Mouse (Mus musculus) liver, embryonic 15.5 days (tissue): ENCODE data around the gene B4galt5. TPM values are rescaled to one million over a fixed set of nuclear protein-coding genes. Genes with fewer than 3 reads are reported as not detected.
A peak's percentile ranks its signal among the peaks of the same experiment; 100 is the strongest.

Source experiments
- ATAC-seq: fragments of 200-750 bp; cut with Nextera tagmentation; 2 replicates; pipeline ENCODE4 v1.8.0; 2017; ENCODE audit warnings: moderate number of reproducible peaks, mild to moderate bottlenecking, moderate library complexity; ENCODE audit not compliant: insufficient read depth
- H3K27ac ChIP-seq: fragments of 300-500 bp; sonication (generic); replicated peaks from 2 replicates; pipeline ENCODE4 v1.5.1; 2015; ENCODE audit warnings: mild to moderate bottlenecking, inconsistent platforms
- H3K27me3 ChIP-seq: fragments of 300-500 bp; sonication (generic); 2 replicates; pipeline ENCODE4 v1.6.1; 2015; ENCODE audit warnings: mild to moderate bottlenecking, inconsistent platforms
- H3K36me3 ChIP-seq: fragments of 300-500 bp; sonication (generic); replicated peaks from 2 replicates; pipeline ENCODE4 v1.6.1; 2015; ENCODE audit warnings: moderate library complexity, mild to moderate bottlenecking, inconsistent platforms
- H3K4me1 ChIP-seq: fragments of 300-500 bp; sonication (generic); replicated peaks from 2 replicates; pipeline ENCODE4 v1.6.1; 2015; ENCODE audit warnings: inconsistent platforms
- H3K4me2 ChIP-seq: fragments of 300-500 bp; sonication (generic); 2 replicates; pipeline ENCODE4 v1.6.1; 2015; ENCODE audit warnings: moderate library complexity, mild to moderate bottlenecking, inconsistent platforms
- H3K4me3 ChIP-seq: fragments of 300-500 bp; sonication (generic); replicated peaks from 2 replicates; pipeline ENCODE4 v1.5.1; 2015; ENCODE audit warnings: mild to moderate bottlenecking, inconsistent platforms
- H3K9ac ChIP-seq: fragments of 300-500 bp; sonication (generic); 2 replicates; pipeline ENCODE4 v1.6.1; 2015; ENCODE audit warnings: moderate library complexity, mild to moderate bottlenecking, inconsistent platforms
- H3K9me3 ChIP-seq: fragments of 300-500 bp; sonication (generic); replicated peaks from 2 replicates; pipeline ENCODE4 v1.6.1; 2016; ENCODE audit warnings: inconsistent platforms
- WGBS: fragments of 180-500 bp; shearing (Covaris S2); methylation state at CpG from one replicate; pipeline ENCODE4 v1.1.7; 2015; ENCODE audit warnings: mixed read lengths; ENCODE audit not compliant: insufficient replicate concordance; 5-methylcytosine and 5-hydroxymethylcytosine counted together
- polyA plus RNA-seq: library from polyadenylated mRNA; unstranded; fragments of >200 nt; fragmentation: Nextera tagmentation; extraction: Ambion mirVana; gene quantifications from 2 replicates; pipeline ENCODE4 v1.2.1, GENCODE M21; 2015

B4galt5 gene
- polyA plus RNA-seq, 1 experiment from 2014 or later, result 2.4 TPM

DNA sequence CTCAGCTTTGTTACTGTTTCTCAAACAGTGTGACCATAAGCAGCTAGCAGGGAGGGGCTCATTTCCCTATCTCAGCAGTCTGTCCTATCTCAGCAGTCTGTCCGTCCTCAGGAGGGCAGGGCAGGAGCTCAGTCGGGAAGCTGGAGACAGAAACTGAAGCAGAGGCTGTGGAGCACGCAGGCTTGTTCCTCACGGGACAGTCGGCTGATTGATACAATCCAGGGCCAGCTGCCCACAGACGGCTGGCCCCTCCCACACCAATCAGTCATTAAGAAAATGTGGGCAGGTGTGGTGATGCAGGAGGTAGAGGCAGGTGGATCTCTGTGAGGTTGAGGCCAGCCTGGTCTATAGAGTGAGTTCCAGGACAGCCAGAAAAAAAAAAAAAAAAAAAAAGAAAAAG is 56.1 kb downstream of the B4galt5 start:
- Histone ChIP-seq H3K9ac (no peak overlapping the region), H3K4me1 (peaks cover 36% of the 10 kb centered on the region)

DNA sequence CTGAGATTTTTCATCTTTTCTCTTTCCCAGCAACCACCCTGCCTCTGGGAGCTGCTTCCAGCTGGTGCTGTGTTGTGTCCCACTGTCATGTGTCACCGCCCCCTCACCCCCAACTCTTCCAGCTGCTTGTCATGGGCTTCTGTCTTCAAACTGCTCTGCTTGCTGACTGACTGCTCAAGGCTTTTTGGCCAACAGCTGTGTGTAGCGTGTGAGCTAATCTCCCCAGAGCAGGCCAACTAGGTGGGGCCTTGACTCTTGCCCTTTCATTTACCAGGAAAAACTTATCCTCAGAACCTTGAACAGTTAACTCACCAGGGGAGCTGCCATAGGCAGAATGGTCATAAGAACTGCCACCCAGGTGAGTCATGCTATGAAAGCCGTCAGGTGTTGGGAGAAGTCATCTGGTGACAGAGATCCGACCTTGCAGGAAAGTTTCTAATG is 56.8 kb downstream of the B4galt5 start:
- Histone ChIP-seq H3K27ac (peak overlapping the region; percentile 74), H3K27me3 (no peaks in the 10 kb centered on the region), H3K9ac (no peak overlapping the region), H3K36me3 (no peaks in the 10 kb centered on the region), H3K4me1 (peaks cover 36% of the 10 kb centered on the region), H3K4me3 (no peak overlapping the region), H3K4me2 (peak overlapping the region; percentile 55), H3K9me3 (no peaks in the 10 kb centered on the region)
- ATAC-seq, result peak; percentile 86
- WGBS, result 34% methylated on average over 4 of the region's 4 CpGs

More for the DNA sequence above, 56.1 kb downstream of the B4galt5 start:
- Histone ChIP-seq H3K27ac (peak overlapping the region; percentile 74), H3K4me2 (peak overlapping the region; percentile 55), H3K27me3 (no peaks in the 10 kb centered on the region), H3K9me3 (no peaks in the 10 kb centered on the region), H3K4me3 (peak overlapping the region; percentile 18; the same call in 1 of the 2 replicates), H3K36me3 (no peaks in the 10 kb centered on the region)
- 3% methylated on average over 6 of the region's 6 CpGs for WGBS
- ATAC-seq, result peak; percentile 78

DNA sequence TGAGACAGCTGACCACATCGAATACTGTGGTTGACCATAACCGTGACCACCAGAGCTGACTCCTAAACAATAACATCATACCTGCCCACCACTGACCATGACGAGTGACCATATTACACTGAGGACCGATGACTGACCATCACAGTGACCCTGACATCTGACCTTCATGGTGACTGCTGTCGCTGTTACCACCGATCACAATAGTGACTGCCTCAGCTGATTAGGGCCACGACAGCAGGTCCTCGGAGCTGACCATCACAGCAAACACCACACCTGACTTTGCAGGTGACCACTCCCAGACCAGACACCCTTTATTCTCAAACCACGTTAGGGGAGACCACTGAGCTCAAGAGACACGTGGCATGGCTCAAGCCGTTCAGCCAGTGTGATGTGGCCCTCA is 57.3 kb downstream of the B4galt5 start:
- no peaks in the 10 kb centered on the region for H3K9me3 ChIP-seq
- WGBS, result 78% methylated on average over 11 of the region's 11 CpGs
- H3K4me1 ChIP-seq, result peaks cover 36% of the 10 kb centered on the region
- no peaks in the 10 kb centered on the region for H3K36me3 ChIP-seq
- ATAC-seq, result no peak
- peak overlapping the region; percentile 55; the same call in 1 of the 2 replicates for H3K4me2 ChIP-seq
- no peaks in the 10 kb centered on the region for H3K27me3 ChIP-seq
- H3K4me3 ChIP-seq, result no peak overlapping the region
- no peak overlapping the region for H3K9ac ChIP-seq
- peak overlapping the region; percentile 74; the same call in 1 of the 2 replicates for H3K27ac ChIP-seq

DNA sequence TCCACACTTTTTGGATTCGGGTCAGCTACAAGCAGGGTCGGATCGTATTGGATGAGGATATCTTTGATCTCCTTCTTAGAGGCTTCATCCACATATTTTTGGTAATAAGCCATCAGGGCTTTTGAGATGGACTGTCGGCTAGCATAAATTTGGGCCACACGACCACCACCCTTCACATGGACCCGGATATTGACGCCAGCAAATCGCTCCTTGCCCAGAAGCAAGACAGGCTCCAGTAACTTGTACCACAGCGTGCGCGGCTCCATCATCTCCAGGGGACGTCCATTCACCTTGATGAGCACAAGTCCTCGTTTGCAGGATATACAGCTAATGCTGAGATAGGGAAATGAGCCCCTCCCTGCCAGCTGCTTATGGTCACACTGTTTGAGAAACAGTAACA is 67.5 kb downstream of the B4galt5 start:
- no peak for ATAC-seq
- Histone ChIP-seq H3K9ac (no peak overlapping the region), H3K4me1 (no peaks in the 10 kb centered on the region; the same call in 1 of the 2 replicates), H3K4me2 (no peak overlapping the region), H3K4me3 (no peak overlapping the region), H3K27ac (no peak overlapping the region), H3K27me3 (peaks cover 8% of the 10 kb centered on the region; the same call in 1 of the 2 replicates), H3K9me3 (no peaks in the 10 kb centered on the region), H3K36me3 (no peaks in the 10 kb centered on the region)
- 80% methylated on average over 13 of the region's 13 CpGs for WGBS

DNA sequence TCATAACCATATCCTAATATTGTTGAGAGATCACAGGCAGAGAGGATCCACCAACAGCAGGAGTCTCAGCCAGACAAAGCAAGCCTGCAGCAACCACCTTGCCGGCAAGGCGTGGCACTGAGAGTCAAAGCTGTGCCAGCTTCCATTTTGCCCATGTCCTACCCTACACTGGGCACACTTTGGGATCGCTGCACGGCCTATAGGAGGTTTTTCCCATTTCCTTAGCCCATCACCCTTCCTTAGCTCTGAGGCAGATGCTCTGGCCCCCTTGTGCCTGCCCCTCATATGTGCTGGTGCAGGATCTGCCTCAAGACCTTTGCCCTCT is 68.0 kb downstream of the B4galt5 start:
- Histone ChIP-seq H3K4me3 (no peak overlapping the region), H3K4me1 (no peaks in the 10 kb centered on the region; the same call in 1 of the 2 replicates), H3K9ac (no peak overlapping the region), H3K27ac (no peak overlapping the region), H3K36me3 (no peaks in the 10 kb centered on the region), H3K4me2 (no peak overlapping the region), H3K27me3 (peaks cover 8% of the 10 kb centered on the region; the same call in 1 of the 2 replicates), H3K9me3 (no peaks in the 10 kb centered on the region)
- ATAC-seq, result no peak
- WGBS, result 71% methylated on average over 4 of the region's 4 CpGs

DNA sequence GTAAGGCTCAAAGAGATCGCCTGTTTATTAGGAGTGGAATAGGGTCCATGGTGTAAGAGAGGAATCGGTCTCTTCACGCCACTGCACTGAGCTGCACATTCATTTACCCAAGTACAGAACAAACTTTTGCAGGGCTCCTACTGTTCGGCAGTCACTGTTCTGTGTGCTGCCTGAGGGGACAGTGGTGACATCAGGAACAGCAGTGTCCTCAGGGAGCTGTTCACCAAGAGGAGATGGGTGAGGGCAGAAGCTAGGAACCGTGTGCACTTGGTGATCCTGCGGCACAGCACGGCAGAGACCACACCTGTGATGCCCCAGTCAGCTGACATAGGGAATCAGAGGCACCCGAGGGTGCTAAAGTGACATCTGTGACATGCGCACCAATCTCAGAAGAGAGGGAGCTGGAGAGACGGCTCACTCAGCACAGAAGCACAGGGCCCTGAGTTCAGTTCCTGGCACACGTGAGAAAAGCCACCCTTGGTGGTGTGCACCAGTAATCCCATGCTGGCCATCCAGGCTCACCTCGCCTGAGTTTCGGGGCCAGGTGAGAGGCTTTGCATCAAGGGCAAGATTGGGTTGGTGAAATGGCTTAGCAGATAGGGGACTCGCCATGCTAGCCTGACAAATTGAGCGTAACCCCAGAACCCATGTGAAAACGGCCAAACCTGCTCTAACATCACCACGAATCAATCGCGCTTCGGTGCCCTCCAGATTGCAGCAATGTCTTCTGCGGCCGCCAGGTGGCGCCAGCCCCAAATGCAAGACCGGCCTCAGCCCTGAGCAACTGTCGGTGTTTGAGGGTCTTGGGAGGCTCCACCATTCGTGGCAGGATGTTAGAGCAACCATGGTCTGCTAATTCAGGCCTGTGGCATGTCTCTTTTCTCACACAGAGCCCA is 68.6 kb downstream of the B4galt5 start:
- no peak overlapping the region for H3K27ac ChIP-seq
- no peaks in the 10 kb centered on the region for H3K36me3 ChIP-seq
- H3K9ac ChIP-seq, result no peak overlapping the region
- no peak overlapping the region for H3K4me3 ChIP-seq
- no peaks in the 10 kb centered on the region; the same call in 1 of the 2 replicates for H3K4me1 ChIP-seq
- H3K27me3 ChIP-seq, result peaks cover 8% of the 10 kb centered on the region; the same call in 1 of the 2 replicates
- 38% methylated on average over 26 of the region's 26 CpGs for WGBS
- H3K4me2 ChIP-seq, result no peak overlapping the region
- ATAC-seq, result no peak
- no peaks in the 10 kb centered on the region for H3K9me3 ChIP-seq

DNA sequence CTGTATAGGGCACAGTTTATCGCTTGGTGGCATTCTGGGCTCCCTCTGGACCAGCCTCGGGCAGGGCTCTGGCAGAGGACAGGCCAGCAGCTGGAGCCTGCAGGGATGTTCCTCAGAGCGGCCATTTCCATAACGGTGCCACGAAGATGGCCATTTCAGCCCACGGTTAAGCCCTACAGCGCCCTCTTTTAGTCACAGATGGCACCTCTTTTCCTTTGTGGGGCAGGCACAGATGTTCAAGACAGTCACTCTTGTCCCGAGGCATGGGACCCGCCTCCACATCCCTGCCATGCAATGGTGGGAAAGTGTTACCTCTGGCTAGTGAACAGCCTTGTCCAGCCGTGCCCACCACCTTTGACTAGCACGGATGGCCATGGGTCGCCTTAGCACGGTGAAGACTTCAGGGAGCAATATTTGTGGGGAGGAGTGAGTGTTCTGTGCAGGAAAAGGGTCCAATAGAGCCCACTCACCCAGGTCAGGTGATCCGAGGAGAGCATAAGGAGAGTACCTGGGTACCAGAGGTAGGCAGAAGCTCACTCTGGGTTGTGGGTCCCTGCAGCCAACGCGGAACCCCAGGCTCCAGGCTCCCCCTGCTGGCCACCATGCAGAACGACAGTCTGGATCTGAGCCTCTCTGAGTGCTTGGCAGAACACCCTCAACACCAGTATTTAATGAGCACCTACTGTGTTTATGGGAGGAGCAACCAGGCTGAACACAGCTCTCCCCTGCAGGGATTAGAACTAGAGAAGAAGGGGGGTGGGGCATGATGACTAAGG is 70.0 kb downstream of the B4galt5 start:
- Histone ChIP-seq H3K4me1 (no peaks in the 10 kb centered on the region; the same call in 1 of the 2 replicates), H3K36me3 (no peaks in the 10 kb centered on the region), H3K27ac (no peak overlapping the region), H3K9me3 (no peaks in the 10 kb centered on the region), H3K9ac (no peak overlapping the region), H3K4me3 (no peak overlapping the region), H3K4me2 (no peak overlapping the region), H3K27me3 (peaks cover 8% of the 10 kb centered on the region; the same call in 1 of the 2 replicates)
- 0 out of 2 replicates have a peak, but pooled peaks have one; percentile 34 for ATAC-seq
- WGBS, result 48% methylated on average over 17 of the region's 17 CpGs

DNA sequence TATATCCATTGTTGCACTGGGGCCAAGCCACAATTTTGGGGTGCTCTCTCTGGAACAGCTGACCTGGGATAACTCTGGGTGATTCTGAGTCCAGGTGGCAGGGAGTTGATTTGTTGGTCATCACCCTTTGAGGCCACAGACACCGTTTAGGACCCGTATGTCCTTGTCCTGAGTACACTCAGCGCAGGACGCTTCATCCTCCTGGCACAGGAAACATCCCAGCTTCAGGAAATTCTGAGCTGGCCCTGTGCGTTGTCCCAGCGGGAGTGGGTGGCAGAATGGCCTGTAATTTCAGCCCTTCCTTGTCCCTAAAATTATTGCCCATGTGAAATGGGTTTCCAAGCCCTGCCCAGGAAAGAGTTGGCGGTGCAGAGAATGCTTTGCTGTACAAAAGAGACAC is 71.0 kb downstream of the B4galt5 start:
- ATAC-seq, result no peak
- no peaks in the 10 kb centered on the region for H3K9me3 ChIP-seq
- WGBS, result 59% methylated on average over 7 of the region's 7 CpGs
- no peak overlapping the region for H3K4me3 ChIP-seq
- H3K4me1 ChIP-seq, result no peaks in the 10 kb centered on the region; the same call in 1 of the 2 replicates
- no peak overlapping the region for H3K27ac ChIP-seq
- H3K36me3 ChIP-seq, result no peaks in the 10 kb centered on the region
- no peak overlapping the region for H3K4me2 ChIP-seq
- no peak overlapping the region for H3K9ac ChIP-seq
- peaks cover 8% of the 10 kb centered on the region; the same call in 1 of the 2 replicates for H3K27me3 ChIP-seq

DNA sequence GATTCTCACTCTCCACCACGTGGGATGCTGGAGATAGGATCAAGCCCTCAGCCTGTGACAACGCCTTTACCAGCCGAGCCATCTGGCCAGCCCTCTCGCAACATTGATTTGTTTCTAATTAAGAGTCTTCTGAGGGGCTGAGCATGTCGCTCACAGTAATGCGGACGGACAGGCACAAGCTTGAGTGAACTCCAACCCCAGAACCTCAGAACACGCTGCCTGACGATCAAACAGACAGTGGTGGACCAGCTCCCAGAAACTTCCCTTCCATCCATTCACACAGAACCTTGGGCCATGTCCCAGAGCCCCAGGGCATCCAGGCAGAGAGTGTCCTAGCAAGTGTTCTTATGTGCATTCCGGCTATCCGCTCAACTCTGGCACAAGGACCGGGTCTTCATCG is 72.0 kb downstream of the B4galt5 start:
- Histone ChIP-seq H3K9me3 (no peaks in the 10 kb centered on the region), H3K4me1 (no peaks in the 10 kb centered on the region; the same call in 1 of the 2 replicates), H3K27ac (no peak overlapping the region), H3K36me3 (no peaks in the 10 kb centered on the region), H3K4me3 (no peak overlapping the region), H3K9ac (no peak overlapping the region), H3K27me3 (peaks cover 8% of the 10 kb centered on the region; the same call in 1 of the 2 replicates), H3K4me2 (no peak overlapping the region)
- ATAC-seq, result no peak
- 67% methylated on average over 13 of the region's 13 CpGs for WGBS

DNA sequence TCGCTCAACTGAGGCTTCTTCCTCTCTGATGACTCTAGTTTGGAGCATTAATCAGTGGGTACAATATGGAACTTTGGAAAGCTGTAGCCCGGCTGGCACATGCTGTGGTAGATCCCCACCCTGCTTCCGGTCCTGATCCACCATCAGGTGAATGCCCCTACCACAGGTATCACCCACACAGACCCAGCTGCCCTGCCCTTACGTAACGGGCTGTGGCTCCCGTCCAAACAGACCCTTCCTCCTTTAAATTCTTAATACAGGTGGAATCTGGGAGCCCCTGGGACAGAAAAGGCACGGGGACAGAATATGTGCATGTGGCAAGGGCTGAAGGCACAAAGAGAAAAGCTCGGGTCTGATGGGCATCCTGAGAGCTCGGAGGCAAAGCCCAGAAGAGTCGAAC is 73.1 kb downstream of the B4galt5 start:
- 62% methylated on average over 10 of the region's 10 CpGs for WGBS
- no peak overlapping the region for H3K9ac ChIP-seq
- ATAC-seq, result no peak
- H3K4me1 ChIP-seq, result no peaks in the 10 kb centered on the region; the same call in 1 of the 2 replicates
- no peaks in the 10 kb centered on the region for H3K9me3 ChIP-seq
- H3K36me3 ChIP-seq, result no peaks in the 10 kb centered on the region
- H3K4me3 ChIP-seq, result no peak overlapping the region
- no peak overlapping the region for H3K27ac ChIP-seq
- H3K27me3 ChIP-seq, result peaks cover 8% of the 10 kb centered on the region; the same call in 1 of the 2 replicates
- no peak overlapping the region for H3K4me2 ChIP-seq
